Mouse (Mus musculus) stomach, postnatal 0 days (tissue): ENCODE measurements at regions not wholly inside any gene's neighbourhood (a gene's known extent, or its start where the extent isn't known, plus 50 kb on each side); places are given as distances from the start of the nearest gene placed in this dataset.

ENCODE experiments used
- CTCF ChIP-seq: IDR thresholded peaks from 2 replicates; pipeline ENCODE4 v1.5.1; 2016; ENCODE audit warnings: antibody characterized with exemption, low read depth, mild to moderate bottlenecking, moderate library complexity
- EP300 ChIP-seq: optimal IDR thresholded peaks from 2 replicates; pipeline ENCODE3; 2016; ENCODE audit warnings: antibody characterized with exemption

DNA sequence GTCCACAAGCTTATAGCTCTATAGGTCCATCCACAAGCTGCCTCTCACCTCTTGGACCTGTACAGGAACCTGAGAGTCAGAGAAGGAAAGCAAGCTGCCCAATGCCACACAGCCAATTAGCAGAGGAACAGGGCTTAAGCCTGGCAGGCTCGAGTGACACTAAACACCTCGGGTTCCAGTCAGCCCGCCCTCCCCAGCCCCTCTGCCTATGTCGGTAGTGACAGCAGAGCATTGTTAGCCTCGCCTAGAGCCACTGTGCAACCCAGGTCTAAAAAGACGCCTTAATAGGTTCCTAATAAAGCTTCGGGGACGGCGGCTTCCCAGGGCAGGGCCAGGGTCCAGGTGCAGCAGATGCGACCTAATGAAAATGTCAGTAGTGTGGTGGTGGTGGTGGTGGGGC, 66.3 kb downstream of the Cstad start:
- TF ChIP-seq CTCF = no peak
- no peak for TF ChIP-seq EP300
